Mouse (Mus musculus): ENCODE results near the gene Mvb12b. TPM values are rescaled to one million over a fixed set of nuclear protein-coding genes. Genes with fewer than 3 reads are reported as not detected.

The Mvb12b gene
- total RNA-seq, 2 experiments from 2014 or later: 74.6 to 78.4 TPM

DNA sequence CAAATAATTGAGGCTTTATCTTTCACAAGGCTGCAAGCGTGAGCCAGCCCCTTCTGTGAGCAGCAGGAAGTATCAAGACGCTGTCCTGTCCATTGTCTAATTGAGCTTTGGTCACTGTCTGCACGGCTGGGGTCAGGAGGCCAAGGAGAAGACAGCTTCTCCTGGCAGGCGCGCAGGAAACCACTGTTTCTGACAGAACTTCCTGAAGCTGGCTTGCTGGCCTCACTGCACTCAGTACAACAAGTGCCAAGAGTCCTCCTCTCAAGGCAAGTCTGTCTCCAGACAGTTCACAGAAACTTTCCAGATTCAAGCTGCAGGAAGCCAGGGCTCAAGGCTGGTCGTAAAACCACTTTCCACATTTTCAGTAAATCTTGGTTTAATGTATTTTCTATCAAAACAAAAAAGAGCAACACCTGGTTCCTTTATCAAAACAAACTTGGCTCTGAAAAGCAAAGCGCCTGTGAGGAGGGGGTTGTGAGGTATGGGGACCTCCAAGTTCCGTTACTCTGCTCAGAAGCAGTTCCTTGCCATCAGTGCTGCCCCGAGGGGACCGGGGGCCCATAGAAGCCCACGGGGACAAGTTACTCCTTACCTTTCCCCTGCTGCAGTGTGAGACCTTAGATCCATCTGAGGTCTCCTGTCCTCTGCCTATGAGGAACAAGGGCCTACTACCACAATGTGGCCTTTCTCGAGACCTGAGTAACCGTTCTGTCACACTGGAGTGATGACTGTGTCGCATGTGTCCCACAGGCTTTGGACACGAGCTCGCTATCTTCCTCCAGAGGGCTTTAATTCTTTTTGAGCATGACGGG lies 17.2 kb downstream of the Mvb12b start:
- peak overlapping the region; percentile 37; the same call in 1 of the 2 replicates for H3K27ac ChIP-seq

GRCm38 (mm10) chr2:33869689-33870343 lies 17.9 kb downstream of the Mvb12b start:
- peak overlapping the region; percentile 32; the same call in 1 of the 2 replicates for H3K27ac ChIP-seq
- no peak for DNase-seq (ENCODE audit: extremely low spot score in 1 of 2, low spot score in 2 of 2)
- no peak for TF ChIP-seq CTCF (IDR thresholded peaks at IDR 0.05)
- no peak overlapping the region for H3K4me3 ChIP-seq
- intact Hi-C loops (cut with DNase I): no loop called here

More for the DNA sequence above, 17.2 kb downstream of the Mvb12b start:
- DNase-seq (ENCODE audit: extremely low spot score in 1 of 2, low spot score in 2 of 2): peak in 1 of 2 experiments; percentile 30
- TF ChIP-seq CTCF (IDR thresholded peaks at IDR 0.05): no peak
- intact Hi-C loops (cut with DNase I): no loop called here
- no peak overlapping the region for H3K4me3 ChIP-seq

- intact Hi-C loops (cut with DNase I): no loop called here
- DNase-seq (ENCODE audit: extremely low spot score in 1 of 2, low spot score in 2 of 2): no peak
- H3K27ac ChIP-seq: 0 out of 2 replicates have a peak overlapping the region, but pooled peaks have one; percentile 19
- no peak overlapping the region for H3K4me3 ChIP-seq
- TF ChIP-seq CTCF (IDR thresholded peaks at IDR 0.05): no peak
Observed at GRCm38 (mm10) chr2:33868996-33869688, 18.6 kb downstream of the Mvb12b start.

DNA sequence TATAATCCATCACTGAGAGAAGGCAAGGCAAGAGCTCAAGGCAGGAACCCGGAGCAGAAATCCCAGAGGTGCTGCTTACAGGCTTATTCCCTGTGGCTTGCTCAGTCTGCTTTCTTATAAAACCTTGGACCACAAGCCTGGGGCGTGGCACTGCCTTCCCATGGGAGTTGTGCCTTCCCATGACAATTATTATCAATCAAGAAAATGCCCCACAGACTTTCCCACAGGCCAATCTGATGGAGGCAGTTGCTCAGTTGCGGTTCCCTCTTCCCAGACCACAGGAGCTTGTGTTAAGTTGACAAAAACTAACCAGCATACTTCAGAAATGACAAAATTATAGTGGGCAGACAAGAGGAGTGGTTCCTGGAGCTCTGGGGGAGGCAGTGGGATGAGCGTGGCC lies 19.4 kb downstream of the Mvb12b start:
- H3K27ac ChIP-seq: no peak overlapping the region
- intact Hi-C loops (cut with DNase I): no loop called here
- H3K4me3 ChIP-seq: no peak overlapping the region
- TF ChIP-seq CTCF (IDR thresholded peaks at IDR 0.05): no peak
- no peak for DNase-seq (ENCODE audit: extremely low spot score in 1 of 2, low spot score in 2 of 2)

GRCm38 (mm10) chr2:33856746-33857145 lies 31.0 kb downstream of the Mvb12b start:
- H3K27ac ChIP-seq: no peak overlapping the region
- H3K4me3 ChIP-seq: no peak overlapping the region
- TF ChIP-seq CTCF (IDR thresholded peaks at IDR 0.05): no peak
- no peak for DNase-seq (ENCODE audit: extremely low spot score in 1 of 2, low spot score in 2 of 2)
- intact Hi-C loops (cut with DNase I): no loop called here

- intact Hi-C loops (cut with DNase I): no loop called here
- Histone ChIP-seq H3K27ac (no peak overlapping the region), H3K4me3 (no peak overlapping the region)
- TF ChIP-seq CTCF (IDR thresholded peaks at IDR 0.05): no peak
- no peak for DNase-seq (ENCODE audit: extremely low spot score in 1 of 2, low spot score in 2 of 2)
Observed at GRCm38 (mm10) chr2:33853011-33853976, 34.5 kb downstream of the Mvb12b start.

- intact Hi-C loops (cut with DNase I): no loop called here
- DNase-seq (ENCODE audit: extremely low spot score in 1 of 2, low spot score in 2 of 2): no peak
- no peak overlapping the region for H3K4me3 ChIP-seq
- TF ChIP-seq CTCF (IDR thresholded peaks at IDR 0.05): no peak
- no peak overlapping the region for H3K27ac ChIP-seq
Observed at GRCm38 (mm10) chr2:33847196-33847834, 40.4 kb downstream of the Mvb12b start.

GRCm38 (mm10) chr2:33846635-33847034 lies 41.1 kb downstream of the Mvb12b start:
- no peak overlapping the region for H3K27ac ChIP-seq
- intact Hi-C loops (cut with DNase I): no loop called here
- TF ChIP-seq CTCF (IDR thresholded peaks at IDR 0.05): no peak

GRCm38 (mm10) chr2:33843642-33844041 lies 44.1 kb downstream of the Mvb12b start:
- DNase-seq (ENCODE audit: extremely low spot score in 1 of 2, low spot score in 2 of 2): no peak
- intact Hi-C loops (cut with DNase I): no loop called here
- H3K4me3 ChIP-seq: no peak overlapping the region
- no peak overlapping the region for H3K27ac ChIP-seq
- no peak for TF ChIP-seq CTCF (IDR thresholded peaks at IDR 0.05)

More at GRCm38 (mm10) chr2:33846635-33847034, 41.1 kb downstream of the Mvb12b start:
- no peak for DNase-seq (ENCODE audit: extremely low spot score in 1 of 2, low spot score in 2 of 2)
- no peak overlapping the region for H3K4me3 ChIP-seq

DNA sequence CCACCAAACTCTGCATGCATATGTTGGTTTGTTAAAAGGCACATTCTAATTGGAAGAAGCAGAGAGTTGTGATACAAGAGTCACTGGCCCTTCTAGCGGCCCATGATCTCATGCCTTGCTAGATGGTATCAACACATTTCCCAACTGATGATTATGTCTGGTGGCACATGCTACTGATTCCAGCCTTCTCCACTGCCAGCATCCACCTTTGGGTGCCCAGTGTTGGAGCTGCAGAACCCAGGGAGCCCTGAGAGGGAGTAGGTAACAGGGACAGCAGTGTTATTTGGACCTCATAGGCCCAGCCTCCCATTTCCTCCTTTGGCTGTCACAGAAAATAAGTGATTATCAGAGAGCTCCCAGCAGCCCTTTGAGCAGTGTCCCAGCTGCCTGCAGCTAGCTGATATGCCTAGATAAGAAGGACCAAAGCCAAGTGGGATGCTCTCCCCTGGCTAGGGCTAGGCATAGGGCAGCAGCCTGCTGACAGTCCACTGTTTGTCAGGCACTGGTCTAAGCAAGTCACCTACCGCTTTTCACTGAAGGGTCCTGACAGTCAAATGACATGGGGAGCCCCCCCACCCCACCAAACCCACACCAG lies 44.7 kb downstream of the Mvb12b start:
- Histone ChIP-seq H3K4me3 (no peak overlapping the region), H3K27ac (no peak overlapping the region)
- TF ChIP-seq CTCF (IDR thresholded peaks at IDR 0.05): no peak
- intact Hi-C loops (cut with DNase I): no loop called here
- no peak for DNase-seq (ENCODE audit: extremely low spot score in 1 of 2, low spot score in 2 of 2)

Measured in left cerebral cortex, adult 2 months (tissue).